Mouse (Mus musculus) cortical plate, adult 2 months (tissue): ENCODE data around the gene Fam76b.

Experiments used
- CTCF ChIP-seq: fragments of 200-500 bp; IDR thresholded peaks from 2 replicates; pipeline ENCODE4 v1.5.1; 2011; ENCODE audit warnings: mild to moderate bottlenecking, control low read depth, low read length; ENCODE audit not compliant: insufficient read depth; ENCODE audit errors: extremely low read depth
- POLR2A ChIP-seq: fragments of 200-500 bp; IDR thresholded peaks from 2 replicates; pipeline ENCODE4 v1.6.1; 2011; ENCODE audit warnings: mild to moderate bottlenecking, low read length, control low read depth; ENCODE audit not compliant: insufficient read depth; ENCODE audit errors: extremely low read depth

DNA sequence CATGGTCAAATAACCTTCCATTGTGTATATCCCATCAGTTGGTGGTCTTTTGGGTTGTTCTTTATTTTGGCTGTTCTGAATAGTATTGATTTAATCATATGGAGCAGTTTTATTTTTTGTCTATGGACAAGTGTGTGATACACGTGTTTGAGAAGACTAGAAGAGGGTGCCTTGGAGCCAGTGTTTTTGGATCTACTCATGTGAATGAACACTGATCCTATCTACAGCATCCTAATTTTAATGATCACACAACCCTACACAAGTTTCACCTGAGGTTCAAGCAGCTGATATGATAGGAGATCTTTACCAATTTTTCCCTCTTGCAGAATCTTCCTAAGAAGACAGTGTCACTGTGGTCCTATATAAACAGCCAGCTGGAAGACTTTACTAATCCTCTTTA is 23.0 kb upstream of the Fam76b start:
- no peak for TF ChIP-seq CTCF
- TF ChIP-seq POLR2A = no peak
